Mouse (Mus musculus) MEL (cell line): ENCODE measurements at regions not wholly inside any gene's neighbourhood (a gene's known extent, or its start where the extent isn't known, plus 50 kb on each side); places are given as distances from the start of the nearest gene placed in this dataset.
A peak's percentile ranks its signal among the peaks of the same experiment; 100 is the strongest.

Experiments used
- DNase-seq: peaks from one replicate; pipeline ENCODE4 v3.0.0; 2011; ENCODE audit warnings: low read depth, low spot score
- H3K27ac ChIP-seq: 2 replicates; pipeline ENCODE4 v1.5.1; 2012; ENCODE audit warnings: low read depth, mild to moderate bottlenecking, control low read depth, low read length, moderate library complexity; ENCODE audit not compliant: control insufficient read depth
- H3K27me3 ChIP-seq, 2 experiments: fragments of 150-350 bp in 1 of 2; sonication (generic) in 1 of 2; 2 replicates each; pipeline ENCODE4 v1.6.1; 2012; ENCODE audit warnings: low read length in 2 of 2, mild to moderate bottlenecking in 2 of 2, improper control_type of control experiment in 1 of 2, moderate library complexity in 1 of 2; ENCODE audit not compliant: insufficient read depth in 2 of 2, control insufficient read depth in 1 of 2
- H3K36me3 ChIP-seq, 2 experiments: 2 replicates each; pipeline ENCODE4 v1.6.1; 2012 to 2014; ENCODE audit warnings: low read length in 2 of 2, improper control_type of control experiment in 1 of 2, inconsistent platforms in 1 of 2, mild to moderate bottlenecking in 1 of 2; ENCODE audit not compliant: insufficient read depth in 2 of 2, control insufficient read depth in 1 of 2
- H3K4me1 ChIP-seq, 2 experiments: fragments of 150-350 bp in 1 of 2; sonication (generic) in 1 of 2; 2 replicates each; pipeline ENCODE4 v1.6.1; 2012; ENCODE audit warnings: low read length in 2 of 2, improper control_type of control experiment in 1 of 2, mild to moderate bottlenecking in 1 of 2; ENCODE audit not compliant: insufficient read depth in 2 of 2, control insufficient read depth in 1 of 2
- H3K4me3 ChIP-seq, 2 experiments: fragments of 150-350 bp in 1 of 2; sonication (generic) in 1 of 2; 2 replicates each; pipeline ENCODE4 v1.5.1; 2012; ENCODE audit warnings: low read depth in 2 of 2, low read length in 2 of 2, mild to moderate bottlenecking in 2 of 2, moderate library complexity in 2 of 2, control low read depth in 1 of 2, improper control_type of control experiment in 1 of 2; ENCODE audit not compliant: control insufficient read depth in 1 of 2, insufficient read depth in 1 of 2
- H3K79me2 ChIP-seq: 2 replicates; pipeline ENCODE4 v1.6.1; 2012; ENCODE audit warnings: mild to moderate bottlenecking, low read length, moderate library complexity; ENCODE audit not compliant: control insufficient read depth, poor library complexity, insufficient read depth
- H3K9ac ChIP-seq: 2 replicates; pipeline ENCODE4 v1.6.1; 2012; ENCODE audit warnings: low read depth, mild to moderate bottlenecking, control low read depth, low read length, moderate library complexity; ENCODE audit not compliant: control insufficient read depth, poor library complexity, severe bottlenecking
- H3K9me3 ChIP-seq: fragments of 150-350 bp; sonication (generic); replicated peaks from 2 replicates; pipeline ENCODE4 v1.6.1; 2012; ENCODE audit warnings: mild to moderate bottlenecking, low read length, improper control_type of control experiment, moderate library complexity; ENCODE audit not compliant: insufficient read depth
- BHLHE40 ChIP-seq: IDR thresholded peaks from 2 replicates; pipeline ENCODE4 v1.6.1; 2012; ENCODE audit warnings: low read depth, mild to moderate bottlenecking, inconsistent platforms, low read length, improper control_type of control experiment, borderline replicate concordance
- CHD2 ChIP-seq: IDR thresholded peaks from 2 replicates; pipeline ENCODE4 v1.6.1; 2011; ENCODE audit warnings: low read length, improper control_type of control experiment
- CTCF ChIP-seq, 3 experiments: IDR thresholded peaks in 2 of 3; conservative IDR thresholded peaks in 1 of 3; 2 replicates each; pipeline ENCODE4 v1.5.1; 2011 to 2012; ENCODE audit warnings: low read length in 3 of 3, low read depth in 2 of 3, mild to moderate bottlenecking in 2 of 3, improper control_type of control experiment in 1 of 3, inconsistent platforms in 1 of 3, mixed read lengths in 1 of 3, moderate library complexity in 1 of 3; ENCODE audit not compliant: control insufficient read depth in 1 of 3, insufficient read depth in 1 of 3, poor library complexity in 1 of 3, severe bottlenecking in 1 of 3
- E2F4 ChIP-seq: IDR thresholded peaks from 2 replicates; pipeline ENCODE4 v1.6.1; 2011; ENCODE audit warnings: low read depth, low read length, improper control_type of control experiment, borderline replicate concordance
- EP300 ChIP-seq, 2 experiments: IDR thresholded peaks; 2 replicates each; pipeline ENCODE4 v1.6.1; 2011; ENCODE audit warnings: improper control_type of control experiment in 2 of 2, low read length in 2 of 2, low read depth in 1 of 2, mild to moderate bottlenecking in 1 of 2
- GATA1 ChIP-seq: IDR thresholded peaks from 2 replicates; pipeline ENCODE4 v1.6.1; 2011; ENCODE audit warnings: low read depth, low read length, improper control_type of control experiment
- HCFC1 ChIP-seq: IDR thresholded peaks from 2 replicates; pipeline ENCODE4 v1.6.1; 2012; ENCODE audit warnings: low read depth, mild to moderate bottlenecking, inconsistent platforms, low read length, improper control_type of control experiment, moderate library complexity
- KAT2A ChIP-seq: conservative IDR thresholded peaks from 2 replicates; pipeline ENCODE4 v1.6.1; 2012; ENCODE audit warnings: low read depth, low read length, improper control_type of control experiment, inconsistent platforms
- MAFK ChIP-seq: IDR thresholded peaks from 2 replicates; pipeline ENCODE4 v1.6.1; 2011; ENCODE audit warnings: low read depth, mild to moderate bottlenecking, low read length, improper control_type of control experiment, borderline replicate concordance
- MXI1 ChIP-seq: IDR thresholded peaks from 2 replicates; pipeline ENCODE4 v1.6.1; 2011; ENCODE audit warnings: mild to moderate bottlenecking, low read depth, low read length, improper control_type of control experiment
- MYC ChIP-seq: IDR thresholded peaks from 2 replicates; pipeline ENCODE4 v1.6.1; 2011; ENCODE audit warnings: low read depth, mild to moderate bottlenecking, low read length, improper control_type of control experiment, moderate library complexity
- NRF1 ChIP-seq: IDR thresholded peaks from 2 replicates; pipeline ENCODE4 v1.6.1; 2014; ENCODE audit warnings: low read depth, mild to moderate bottlenecking, inconsistent platforms, low read length, improper control_type of control experiment, moderate library complexity; ENCODE audit not compliant: poor library complexity, insufficient read depth, severe bottlenecking
- POLR2A ChIP-seq, 2 experiments: IDR thresholded peaks; 2 replicates each; pipeline ENCODE4 v1.6.1; 2011 to 2012; ENCODE audit warnings: low read length in 2 of 2, mild to moderate bottlenecking in 2 of 2, control low read depth in 1 of 2, improper control_type of control experiment in 1 of 2, low read depth in 1 of 2, moderate library complexity in 1 of 2; ENCODE audit not compliant: control insufficient read depth in 1 of 2, insufficient read depth in 1 of 2, poor library complexity in 1 of 2
- POLR2AphosphoS5 ChIP-seq: IDR thresholded peaks from 2 replicates; pipeline ENCODE4 v1.6.1; 2012; ENCODE audit warnings: low read depth, borderline replicate concordance, mild to moderate bottlenecking, inconsistent platforms, low read length, moderate library complexity, mixed read lengths
- RCOR1 ChIP-seq: IDR thresholded peaks from 2 replicates; pipeline ENCODE4 v1.6.1; 2012; ENCODE audit warnings: low read depth, mild to moderate bottlenecking, inconsistent platforms, low read length, improper control_type of control experiment
- ZC3H11A ChIP-seq: IDR thresholded peaks from 2 replicates; pipeline ENCODE4 v1.6.1; 2012; ENCODE audit warnings: low read depth, mild to moderate bottlenecking, inconsistent platforms, low read length, improper control_type of control experiment
- ZKSCAN1 ChIP-seq: IDR thresholded peaks from 2 replicates; pipeline ENCODE4 v1.6.1; 2012; ENCODE audit warnings: low read depth, mild to moderate bottlenecking, inconsistent platforms, low read length, improper control_type of control experiment, moderate library complexity

DNA sequence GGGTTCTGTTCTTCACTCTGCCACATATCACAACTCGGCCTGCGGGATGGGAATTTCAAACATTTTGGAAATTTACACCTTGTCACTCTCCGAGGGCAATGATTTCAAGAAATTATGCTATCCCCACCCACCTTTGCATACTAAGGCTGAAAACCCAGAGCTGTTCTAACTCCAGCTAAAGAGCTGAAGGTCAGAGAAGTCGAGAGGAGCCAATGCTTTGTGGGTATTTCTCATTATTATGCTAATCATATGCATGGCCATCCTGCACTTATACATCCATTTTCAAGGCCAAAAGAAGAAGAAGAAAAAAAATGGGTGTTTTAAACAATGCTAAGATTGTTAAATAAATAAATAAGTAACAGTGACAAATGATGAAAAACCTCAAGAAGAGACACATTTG, 237.1 kb upstream of the Nox3 start:
- no peak overlapping the region for H3K9ac ChIP-seq
- no peaks in the 10 kb centered on the region for H3K36me3 ChIP-seq
- H3K4me1 ChIP-seq = no peaks in the 10 kb centered on the region
- H3K27ac ChIP-seq = no peak overlapping the region
- no peaks in the 10 kb centered on the region for H3K79me2 ChIP-seq
- H3K27me3 ChIP-seq = no peaks in the 10 kb centered on the region; a peak in 1 of 4 replicates
- H3K4me3 ChIP-seq = no peak overlapping the region
- no peak for TF ChIP-seq MXI1
- TF ChIP-seq NRF1 = no peak
- no peak for DNase-seq
- no peaks in the 10 kb centered on the region for H3K9me3 ChIP-seq

DNA sequence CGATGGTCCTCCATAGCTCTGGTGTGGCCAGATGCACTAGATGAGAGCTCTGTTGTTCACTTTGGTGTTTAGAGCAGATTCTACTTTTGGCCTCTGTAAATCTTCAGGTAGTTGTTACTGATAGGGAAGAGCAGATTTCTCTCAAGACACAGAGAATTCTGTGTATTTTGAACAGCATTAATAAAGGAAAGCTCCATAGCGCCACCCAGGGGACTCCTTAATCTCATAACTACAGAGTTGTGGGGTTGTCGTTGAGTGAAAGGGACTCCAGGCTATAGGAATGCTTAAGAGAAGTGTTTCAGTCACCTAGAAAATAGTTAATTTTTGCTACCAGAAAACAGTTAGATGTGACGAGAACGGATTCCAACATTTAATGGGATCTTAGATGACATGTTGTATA, 236.0 kb upstream of the Nox3 start:
- H3K36me3 ChIP-seq = no peaks in the 10 kb centered on the region
- no peak overlapping the region for H3K9ac ChIP-seq
- no peak overlapping the region for H3K4me3 ChIP-seq
- TF ChIP-seq CTCF (IDR thresholded peaks at IDR 0.05 in 2 of 3, conservative IDR thresholded peaks at IDR 0.05 in 1 of 3; ENCODE audit: control insufficient read depth in 1 of 3, insufficient read depth in 1 of 3, low read depth in 2 of 3, low read length in 3 of 3, poor library complexity in 1 of 3, severe bottlenecking in 1 of 3) = peak in 1 of 3 experiments; percentile 1; a peak in 1 of 6 replicates
- TF ChIP-seq EP300 (IDR thresholded peaks at IDR 0.05; ENCODE audit: low read depth in 1 of 2, low read length in 2 of 2) = no peak
- TF ChIP-seq HCFC1 = no peak
- TF ChIP-seq MXI1 = no peak
- DNase-seq = no peak
- H3K27me3 ChIP-seq = no peaks in the 10 kb centered on the region; a peak in 1 of 4 replicates
- H3K27ac ChIP-seq = no peak overlapping the region
- no peaks in the 10 kb centered on the region for H3K4me1 ChIP-seq
- H3K9me3 ChIP-seq = no peaks in the 10 kb centered on the region
- no peaks in the 10 kb centered on the region for H3K79me2 ChIP-seq

DNA sequence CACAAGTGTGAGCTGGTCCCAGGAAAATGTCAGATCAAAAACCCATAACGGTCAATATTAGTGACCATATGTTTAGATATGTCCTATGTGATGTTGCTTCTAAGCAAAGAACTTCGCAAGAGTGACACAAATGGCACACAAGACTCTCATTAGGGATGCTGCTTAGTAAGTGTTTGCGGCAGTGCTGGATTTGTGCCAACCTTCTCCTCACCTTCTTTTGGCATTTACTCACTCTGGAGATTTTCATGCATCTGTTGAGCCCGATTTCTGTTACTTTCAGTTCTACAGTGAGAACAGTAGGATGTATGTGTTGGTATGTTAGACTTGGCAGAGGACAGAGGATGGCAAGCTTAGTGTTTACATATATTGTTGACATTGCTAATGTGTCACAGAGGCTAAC, 231.0 kb upstream of the Nox3 start:
- Histone ChIP-seq H3K4me1 (no peaks in the 10 kb centered on the region), H3K27me3 (no peaks in the 10 kb centered on the region), H3K9ac (no peak overlapping the region), H3K27ac (no peak overlapping the region), H3K79me2 (no peaks in the 10 kb centered on the region), H3K36me3 (no peaks in the 10 kb centered on the region), H3K9me3 (no peaks in the 10 kb centered on the region), H3K4me3 (no peak overlapping the region)
- no peak for DNase-seq
- TF ChIP-seq BHLHE40 = no peak
- no peak for TF ChIP-seq GATA1
- no peak for TF ChIP-seq E2F4
- no peak for TF ChIP-seq POLR2A (IDR thresholded peaks at IDR 0.05; ENCODE audit: control insufficient read depth in 1 of 2, insufficient read depth in 1 of 2, low read depth in 1 of 2, low read length in 2 of 2, poor library complexity in 1 of 2)
- TF ChIP-seq ZKSCAN1 = no peak
- TF ChIP-seq POLR2AphosphoS5 = no peak
- TF ChIP-seq KAT2A = no peak
- TF ChIP-seq RCOR1 = no peak
- TF ChIP-seq CHD2 = no peak
- TF ChIP-seq MAFK = no peak
- TF ChIP-seq NRF1 = no peak
- TF ChIP-seq ZC3H11A = no peak
- TF ChIP-seq HCFC1 = no peak
- TF ChIP-seq MYC = no peak
